Mouse (Mus musculus): ENCODE data around the gene Tmprss3. TPM values are rescaled to one million over a fixed set of nuclear protein-coding genes. Genes with fewer than 3 reads are reported as not detected.

The Tmprss3 gene
- total and polyA plus RNA-seq, 3 experiments = 0.08 to 0.11 TPM; not detected in 1

- peaks cover 9% of the 10 kb centered on the region for H3K79me2 ChIP-seq (ENCODE audit: control insufficient read depth, insufficient read depth, low read length, poor library complexity)
- TF ChIP-seq RAD21 (IDR thresholded peaks at IDR 0.05; ENCODE audit: low read depth, low read length) (no peak), MAX (IDR thresholded peaks at IDR 0.05; ENCODE audit: low read length) (no peak), NELFE (IDR thresholded peaks at IDR 0.05; ENCODE audit: low read depth, low read length) (no peak), USF2 (IDR thresholded peaks at IDR 0.05; ENCODE audit: borderline replicate concordance in 1 of 2, insufficient read depth in 1 of 2, low read depth in 1 of 2, low read length in 2 of 2) (no peak), TAL1 (IDR thresholded peaks at IDR 0.05; ENCODE audit: low read length) (no peak), ZMIZ1 (IDR thresholded peaks at IDR 0.05; ENCODE audit: low read depth, low read length) (no peak), CHD2 (IDR thresholded peaks at IDR 0.05; ENCODE audit: low read length) (no peak), ZC3H11A (IDR thresholded peaks at IDR 0.05; ENCODE audit: low read depth, low read length) (no peak), MYC (IDR thresholded peaks at IDR 0.05; ENCODE audit: low read depth, low read length) (no peak), MAFK (IDR thresholded peaks at IDR 0.05; ENCODE audit: borderline replicate concordance, low read depth, low read length) (no peak), ELF1 (IDR thresholded peaks at IDR 0.05; ENCODE audit: low read depth, low read length) (no peak)
- H3K4me3 ChIP-seq (ENCODE audit: control insufficient read depth in 1 of 2, insufficient read depth in 1 of 2, low read depth in 2 of 2, low read length in 2 of 2) = no peak overlapping the region
- peaks cover 0 to 14% of the 10 kb centered on the region in 2 experiments; a peak in 3 of 4 replicates for H3K36me3 ChIP-seq (ENCODE audit: control insufficient read depth in 1 of 2, insufficient read depth in 2 of 2, low read length in 2 of 2)
- no peak overlapping the region for H3K9ac ChIP-seq (ENCODE audit: control insufficient read depth, low read depth, low read length, poor library complexity, severe bottlenecking)
- peaks cover 10 to 32% of the 10 kb centered on the region in 2 experiments for H3K4me1 ChIP-seq (ENCODE audit: control insufficient read depth in 1 of 2, insufficient read depth in 2 of 2, low read length in 2 of 2)
- no peaks in the 10 kb centered on the region for H3K27me3 ChIP-seq (ENCODE audit: control insufficient read depth in 1 of 2, insufficient read depth in 2 of 2, low read length in 2 of 2)
- no peak for DNase-seq (ENCODE audit: low read depth, low spot score)
- H3K9me3 ChIP-seq (replicated peaks; ENCODE audit: insufficient read depth, low read length) = no peaks in the 10 kb centered on the region
- H3K27ac ChIP-seq (ENCODE audit: control insufficient read depth, low read depth, low read length) = no peak overlapping the region
These were observed 13.1 kb upstream of the Tmprss3 start for GRCm38 (mm10) chr17:31211881-31212280.

GRCm38 (mm10) chr17:31210299-31210698 lies 11.5 kb upstream of the Tmprss3 start:
- H3K4me1 ChIP-seq (ENCODE audit: control insufficient read depth in 1 of 2, insufficient read depth in 2 of 2, low read length in 2 of 2) = peaks cover 10 to 32% of the 10 kb centered on the region in 2 experiments
- H3K27me3 ChIP-seq (ENCODE audit: control insufficient read depth in 1 of 2, insufficient read depth in 2 of 2, low read length in 2 of 2) = no peaks in the 10 kb centered on the region
- no peaks in the 10 kb centered on the region for H3K9me3 ChIP-seq (replicated peaks; ENCODE audit: insufficient read depth, low read length)
- H3K79me2 ChIP-seq (ENCODE audit: control insufficient read depth, insufficient read depth, low read length, poor library complexity) = peaks cover 9% of the 10 kb centered on the region
- H3K4me3 ChIP-seq (ENCODE audit: control insufficient read depth in 1 of 2, insufficient read depth in 1 of 2, low read depth in 2 of 2, low read length in 2 of 2) = no peak overlapping the region
- peak; percentile 91 for DNase-seq (ENCODE audit: low read depth, low spot score)
- peak overlapping the region; percentile 85 for H3K27ac ChIP-seq (ENCODE audit: control insufficient read depth, low read depth, low read length)
- H3K36me3 ChIP-seq (ENCODE audit: control insufficient read depth in 1 of 2, insufficient read depth in 2 of 2, low read length in 2 of 2) = peaks cover 0 to 14% of the 10 kb centered on the region in 2 experiments; a peak in 3 of 4 replicates
- H3K9ac ChIP-seq (ENCODE audit: control insufficient read depth, low read depth, low read length, poor library complexity, severe bottlenecking) = no peak overlapping the region
- peak; percentile 85 for TF ChIP-seq TBP (IDR thresholded peaks at IDR 0.05; ENCODE audit: low read depth, low read length)
- TF ChIP-seq POLR2A (IDR thresholded peaks at IDR 0.05; ENCODE audit: control insufficient read depth in 1 of 2, insufficient read depth in 1 of 2, low read depth in 1 of 2, low read length in 2 of 2, poor library complexity in 1 of 2) = peak in 1 of 2 experiments; percentile 74; a peak in 2 of 4 replicates
- TF ChIP-seq JUND (IDR thresholded peaks at IDR 0.05; ENCODE audit: low read depth, low read length) = no peak
- peak; percentile 79 for TF ChIP-seq TCF12 (IDR thresholded peaks at IDR 0.05; ENCODE audit: low read depth, low read length)
- TF ChIP-seq MEF2A (IDR thresholded peaks at IDR 0.05; ENCODE audit: extremely low read depth, insufficient replicate concordance, low read depth, low read length, poor library complexity, severe bottlenecking) = no peak
- peak; percentile 68 for TF ChIP-seq MAX (IDR thresholded peaks at IDR 0.05; ENCODE audit: low read length)
- no peak for TF ChIP-seq E2F4 (IDR thresholded peaks at IDR 0.05; ENCODE audit: borderline replicate concordance, low read depth, low read length)
- TF ChIP-seq MXI1 (IDR thresholded peaks at IDR 0.05; ENCODE audit: low read depth, low read length) = no peak; the same call in 1 of the 2 replicates
- TF ChIP-seq ZKSCAN1 (IDR thresholded peaks at IDR 0.05; ENCODE audit: low read depth, low read length) = no peak
- no peak for TF ChIP-seq CHD1 (IDR thresholded peaks at IDR 0.05; ENCODE audit: low read depth, low read length)
- no peak for TF ChIP-seq POLR2AphosphoS5 (IDR thresholded peaks at IDR 0.05; ENCODE audit: borderline replicate concordance, low read depth, low read length)
- TF ChIP-seq EP300 (IDR thresholded peaks at IDR 0.05; ENCODE audit: low read depth in 1 of 2, low read length in 2 of 2) = peak; percentile 51 to 69; a peak in 3 of 4 replicates
- no peak for TF ChIP-seq UBTF (IDR thresholded peaks at IDR 0.05; ENCODE audit: borderline replicate concordance, insufficient read depth, low read depth, low read length)
- TF ChIP-seq ZMIZ1 (IDR thresholded peaks at IDR 0.05; ENCODE audit: low read depth, low read length) = no peak
- no peak for TF ChIP-seq GABPA (IDR thresholded peaks at IDR 0.05; ENCODE audit: low read depth, low read length)
- TF ChIP-seq SMC3 (IDR thresholded peaks at IDR 0.05; ENCODE audit: low read depth, low read length) = no peak
- no peak for TF ChIP-seq RAD21 (IDR thresholded peaks at IDR 0.05; ENCODE audit: low read depth, low read length)
- peak; percentile 37; the same call in 1 of the 2 replicates for TF ChIP-seq ELF1 (IDR thresholded peaks at IDR 0.05; ENCODE audit: low read depth, low read length)
- TF ChIP-seq TAL1 (IDR thresholded peaks at IDR 0.05; ENCODE audit: low read length) = peak; percentile 71
- no peak for TF ChIP-seq CHD2 (IDR thresholded peaks at IDR 0.05; ENCODE audit: low read length)
- TF ChIP-seq ETS1 (IDR thresholded peaks at IDR 0.05; ENCODE audit: low read depth, low read length) = peak; percentile 83
- TF ChIP-seq USF2 (IDR thresholded peaks at IDR 0.05; ENCODE audit: borderline replicate concordance in 1 of 2, insufficient read depth in 1 of 2, low read depth in 1 of 2, low read length in 2 of 2) = no peak
- TF ChIP-seq RCOR1 (IDR thresholded peaks at IDR 0.05; ENCODE audit: low read depth, low read length) = 0 out of 2 replicates have a peak, but pooled peaks have one; percentile 36
- 0 out of 2 replicates have a peak, but pooled peaks have one; percentile 28 for TF ChIP-seq POLR2AphosphoS2 (IDR thresholded peaks at IDR 0.05; ENCODE audit: low read length)
- peak; percentile 66; the same call in 1 of the 2 replicates for TF ChIP-seq MAZ (IDR thresholded peaks at IDR 0.05; ENCODE audit: low read depth, low read length)
- TF ChIP-seq GATA1 (IDR thresholded peaks at IDR 0.05; ENCODE audit: low read depth, low read length) = peak; percentile 74
